Mouse (Mus musculus): ENCODE measurements around the gene Spata18. TPM values are rescaled to one million over a fixed set of nuclear protein-coding genes. Genes with fewer than 3 reads are reported as not detected.

The Spata18 gene
- not detected in 2 replicates for polyA plus RNA-seq (2012; rRNA removed)
- polyA plus RNA-seq (2014; fragmentation: Nextera tagmentation; extraction: Ambion mirVana), result not detected in 2 replicates

DNA sequence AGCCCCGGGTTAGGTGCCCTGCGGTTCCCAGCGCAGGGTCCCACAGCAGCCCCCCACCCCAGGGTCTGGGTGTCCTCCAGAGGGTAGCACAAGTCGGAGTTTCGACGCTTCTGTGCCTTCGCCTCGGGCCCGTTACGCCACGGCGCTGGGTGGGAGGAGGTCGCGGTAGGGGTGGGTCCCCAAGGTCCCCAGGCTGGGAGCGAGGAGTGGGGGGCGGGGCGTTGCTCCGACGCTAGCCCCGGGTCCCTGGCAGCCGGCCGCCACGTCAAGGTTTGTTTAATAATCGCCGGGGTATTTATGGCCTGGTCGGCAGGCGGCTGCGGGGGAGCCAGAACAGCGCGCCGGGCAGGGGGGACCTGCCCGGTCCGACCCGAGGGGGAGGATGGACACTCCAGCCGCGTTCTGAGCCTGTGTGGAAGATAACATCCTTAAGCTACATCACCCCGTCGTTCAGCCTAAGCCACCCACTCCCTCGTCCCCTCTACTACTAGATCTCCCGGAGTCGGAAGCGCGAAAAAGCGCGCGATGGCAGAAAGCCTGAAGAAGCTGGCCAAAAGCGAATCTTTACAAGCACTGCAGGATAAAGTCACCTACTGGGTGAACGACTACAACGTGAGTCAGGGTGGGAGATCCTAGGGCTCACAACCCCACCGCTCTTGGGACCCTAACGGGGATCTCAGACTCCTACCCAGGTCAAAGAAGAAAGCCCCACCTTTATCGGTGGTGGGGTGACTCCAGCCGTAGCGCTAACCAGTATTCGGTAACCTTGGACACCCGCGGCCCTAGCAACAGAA lies at the start of gene Spata18:
Gene Spata18 (plus strand): TSS at position 319 of the 794 bp plus-strand sequence.
- Histone ChIP-seq H3K27me3 (ENCODE audit: control insufficient read depth, insufficient read depth, low read length) (peaks cover 69% of the 10 kb centered on the region), H3K9ac (replicated peaks) (no peak within 1 kb of the TSS), H3K9me3 (ENCODE audit: control insufficient read depth, low read length) (no peaks in the 10 kb centered on the region), H3K36me3 (replicated peaks; ENCODE audit: control insufficient read depth, insufficient read depth, low read depth) (no peaks in the 10 kb centered on the region), H3K4me3 (ENCODE audit: insufficient read depth in 1 of 2, low read depth in 2 of 2, low read length in 2 of 2) (peak within 1 kb of the TSS; percentile 47 to 61), H3K4me2 (ENCODE audit: low read depth) (peak within 1 kb of the TSS; percentile 67), H3K4me1 (replicated peaks; ENCODE audit: control insufficient read depth in 2 of 2, insufficient read depth in 2 of 2, low read length in 1 of 2) (peaks cover 0 to 2% of the 10 kb centered on the region in 2 experiments; a peak in 1 of 4 replicates), H3K27ac (no peak within 1 kb of the TSS)
- WGBS (ENCODE audit: insufficient replicate concordance), result under 1% methylated on average over 57 of the region's 57 CpGs
- DNase-seq (ENCODE audit: low read depth in 3 of 3, low spot score in 3 of 3) (no peak), ATAC-seq (ENCODE audit: insufficient read depth) (no peak)
- TF ChIP-seq EP300 (IDR thresholded peaks at IDR 0.05; ENCODE audit: low read depth) (no peak), CTCF (IDR thresholded peaks at IDR 0.05; ENCODE audit: low read depth) (no peak)

DNA sequence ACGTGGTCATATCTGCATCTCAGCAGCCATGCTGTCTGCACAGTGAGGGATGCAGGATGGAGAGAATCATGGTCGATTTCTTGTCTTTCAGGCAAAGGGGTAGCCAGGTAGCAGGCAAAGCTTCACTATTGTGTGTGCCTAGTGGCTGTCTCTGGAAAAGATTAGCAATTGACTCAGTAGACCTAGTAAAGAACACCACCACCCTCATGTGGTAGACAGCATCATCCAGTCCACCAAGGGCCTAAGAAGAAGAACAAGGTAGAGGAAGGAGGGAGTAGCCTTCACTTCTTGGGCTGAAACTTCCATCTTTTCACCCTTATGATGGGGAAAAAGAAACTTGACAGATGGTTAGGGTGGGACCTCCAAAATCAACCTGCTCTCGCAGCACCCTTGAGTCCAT lies 48.3 kb upstream of the Spata18 start:
- Histone ChIP-seq H3K27ac (no peak overlapping the region), H3K4me1 (replicated peaks; ENCODE audit: control insufficient read depth in 2 of 2, insufficient read depth in 2 of 2, low read length in 1 of 2) (no peaks in the 10 kb centered on the region), H3K27me3 (ENCODE audit: control insufficient read depth, insufficient read depth, low read length) (no peaks in the 10 kb centered on the region), H3K9ac (replicated peaks) (no peak overlapping the region), H3K9me3 (ENCODE audit: control insufficient read depth, low read length) (no peaks in the 10 kb centered on the region), H3K36me3 (replicated peaks; ENCODE audit: control insufficient read depth, insufficient read depth, low read depth) (no peaks in the 10 kb centered on the region), H3K4me2 (ENCODE audit: low read depth) (no peak overlapping the region), H3K4me3 (ENCODE audit: insufficient read depth in 1 of 2, low read depth in 2 of 2, low read length in 2 of 2) (no peak overlapping the region)
- no peak for ATAC-seq (ENCODE audit: insufficient read depth)
- no peak for TF ChIP-seq CTCF (IDR thresholded peaks at IDR 0.05; ENCODE audit: low read depth)
- no peak for TF ChIP-seq EP300 (IDR thresholded peaks at IDR 0.05; ENCODE audit: low read depth)
- no peak for DNase-seq (ENCODE audit: low read depth in 3 of 3, low spot score in 3 of 3)
- WGBS (ENCODE audit: insufficient replicate concordance), result 48% methylated on average over 3 of the region's 3 CpGs

- WGBS (ENCODE audit: insufficient replicate concordance), result 69% methylated on average over 6 of the region's 6 CpGs
- TF ChIP-seq CTCF (IDR thresholded peaks at IDR 0.05; ENCODE audit: low read depth), result no peak
- TF ChIP-seq EP300 (IDR thresholded peaks at IDR 0.05; ENCODE audit: low read depth), result no peak
- Histone ChIP-seq H3K4me3 (ENCODE audit: insufficient read depth in 1 of 2, low read depth in 2 of 2, low read length in 2 of 2) (no peak overlapping the region), H3K27ac (no peak overlapping the region), H3K9ac (replicated peaks) (no peak overlapping the region), H3K36me3 (replicated peaks; ENCODE audit: control insufficient read depth, insufficient read depth, low read depth) (no peaks in the 10 kb centered on the region), H3K27me3 (ENCODE audit: control insufficient read depth, insufficient read depth, low read length) (no peaks in the 10 kb centered on the region), H3K4me1 (replicated peaks; ENCODE audit: control insufficient read depth in 2 of 2, insufficient read depth in 2 of 2, low read length in 1 of 2) (no peaks in the 10 kb centered on the region), H3K9me3 (ENCODE audit: control insufficient read depth, low read length) (no peaks in the 10 kb centered on the region), H3K4me2 (ENCODE audit: low read depth) (no peak overlapping the region)
- DNase-seq (ENCODE audit: low read depth in 3 of 3, low spot score in 3 of 3), result no peak
- no peak for ATAC-seq (ENCODE audit: insufficient read depth)
These were observed 46.6 kb upstream of the Spata18 start for GRCm38 (mm10) chr5:73604542-73604941.

- no peaks in the 10 kb centered on the region for H3K27me3 ChIP-seq (ENCODE audit: control insufficient read depth, insufficient read depth, low read length)
- no peaks in the 10 kb centered on the region for H3K9me3 ChIP-seq (ENCODE audit: control insufficient read depth, low read length)
- H3K4me1 ChIP-seq (replicated peaks; ENCODE audit: control insufficient read depth in 2 of 2, insufficient read depth in 2 of 2, low read length in 1 of 2), result no peaks in the 10 kb centered on the region
- ATAC-seq (ENCODE audit: insufficient read depth) (no peak), DNase-seq (ENCODE audit: low read depth in 3 of 3, low spot score in 3 of 3) (no peak)
- 60% methylated on average over 6 of the region's 6 CpGs for WGBS (ENCODE audit: insufficient replicate concordance)
- H3K36me3 ChIP-seq (replicated peaks; ENCODE audit: control insufficient read depth, insufficient read depth, low read depth), result no peaks in the 10 kb centered on the region
- TF ChIP-seq CTCF (IDR thresholded peaks at IDR 0.05; ENCODE audit: low read depth) (no peak), EP300 (IDR thresholded peaks at IDR 0.05; ENCODE audit: low read depth) (no peak)
- H3K27ac ChIP-seq, result no peak overlapping the region
- H3K9ac ChIP-seq (replicated peaks), result no peak overlapping the region
- H3K4me2 ChIP-seq (ENCODE audit: low read depth), result no peak overlapping the region
- H3K4me3 ChIP-seq (ENCODE audit: insufficient read depth in 1 of 2, low read depth in 2 of 2, low read length in 2 of 2), result no peak overlapping the region
These were observed 46.2 kb upstream of the Spata18 start for GRCm38 (mm10) chr5:73604964-73605363.

- H3K27me3 ChIP-seq (ENCODE audit: control insufficient read depth, insufficient read depth, low read length), result no peaks in the 10 kb centered on the region
- H3K4me3 ChIP-seq (ENCODE audit: insufficient read depth in 1 of 2, low read depth in 2 of 2, low read length in 2 of 2), result no peak overlapping the region
- WGBS (ENCODE audit: insufficient replicate concordance), result 73% methylated on average over 4 of the region's 4 CpGs
- no peak overlapping the region for H3K27ac ChIP-seq
- no peaks in the 10 kb centered on the region for H3K36me3 ChIP-seq (replicated peaks; ENCODE audit: control insufficient read depth, insufficient read depth, low read depth)
- no peaks in the 10 kb centered on the region for H3K9me3 ChIP-seq (ENCODE audit: control insufficient read depth, low read length)
- TF ChIP-seq EP300 (IDR thresholded peaks at IDR 0.05; ENCODE audit: low read depth) (no peak), CTCF (IDR thresholded peaks at IDR 0.05; ENCODE audit: low read depth) (no peak)
- ATAC-seq (ENCODE audit: insufficient read depth) (no peak), DNase-seq (ENCODE audit: low read depth in 3 of 3, low spot score in 3 of 3) (no peak)
- no peak overlapping the region for H3K9ac ChIP-seq (replicated peaks)
- no peaks in the 10 kb centered on the region for H3K4me1 ChIP-seq (replicated peaks; ENCODE audit: control insufficient read depth in 2 of 2, insufficient read depth in 2 of 2, low read length in 1 of 2)
- no peak overlapping the region for H3K4me2 ChIP-seq (ENCODE audit: low read depth)
These were observed 40.1 kb upstream of the Spata18 start for GRCm38 (mm10) chr5:73611071-73611470.
